In genomic region chr1:184019042-184019721, GRCm38 (mm10) we compare ENCODE assay signal across 1 mouse cellular context.
A peak's percentile ranks its signal among the peaks of the same experiment; 100 is the strongest.
TF ChIP-seq lines count a peak whose summit lies in the region.

No protein-coding gene starts in this region.

TF ChIP-seq in ES-E14, 5 proteins besides CTCF, POLR2A, EP300 and RAD21:
- no peak for TF ChIP-seq CHD2 (IDR thresholded peaks at IDR 0.05; ENCODE audit: low read depth, low read length)
- TF ChIP-seq ZNF384 (IDR thresholded peaks at IDR 0.05; ENCODE audit: low read depth, low read length) = peak; percentile 54; the same call in 1 of the 2 replicates
